Mouse (Mus musculus): Measurements from ENCODE around the gene Cdk5. TPM values are rescaled to one million over a fixed set of nuclear protein-coding genes. Genes with fewer than 3 reads are reported as not detected.

Gene Cdk5
- polyA plus RNA-seq, 1 experiment from 2014 or later, result 32.0 TPM

- Histone ChIP-seq H3K9me3 (replicated peaks) (no peaks in the 10 kb centered on the region), H3K4me3 (peak overlapping the region; percentile 54), H3K4me2 (peak overlapping the region; percentile 63), H3K36me3 (peaks cover 2% of the 10 kb centered on the region; the same call in 1 of the 2 replicates), H3K4me1 (replicated peaks) (peaks cover 21% of the 10 kb centered on the region), H3K9ac (peak overlapping the region; percentile 56), H3K27ac (ENCODE audit: poor library complexity, severe bottlenecking) (peak overlapping the region; percentile 79), H3K27me3 (replicated peaks) (no peaks in the 10 kb centered on the region)
- 2% methylated on average over 36 of the region's 36 CpGs for WGBS
- peak; percentile 96 for ATAC-seq (ENCODE audit: insufficient number of reproducible peaks, low FRiP score)
Measured at GRCm38 (mm10) chr5:24394165-24394894, 29.0 kb downstream of the Cdk5 start.

DNA sequence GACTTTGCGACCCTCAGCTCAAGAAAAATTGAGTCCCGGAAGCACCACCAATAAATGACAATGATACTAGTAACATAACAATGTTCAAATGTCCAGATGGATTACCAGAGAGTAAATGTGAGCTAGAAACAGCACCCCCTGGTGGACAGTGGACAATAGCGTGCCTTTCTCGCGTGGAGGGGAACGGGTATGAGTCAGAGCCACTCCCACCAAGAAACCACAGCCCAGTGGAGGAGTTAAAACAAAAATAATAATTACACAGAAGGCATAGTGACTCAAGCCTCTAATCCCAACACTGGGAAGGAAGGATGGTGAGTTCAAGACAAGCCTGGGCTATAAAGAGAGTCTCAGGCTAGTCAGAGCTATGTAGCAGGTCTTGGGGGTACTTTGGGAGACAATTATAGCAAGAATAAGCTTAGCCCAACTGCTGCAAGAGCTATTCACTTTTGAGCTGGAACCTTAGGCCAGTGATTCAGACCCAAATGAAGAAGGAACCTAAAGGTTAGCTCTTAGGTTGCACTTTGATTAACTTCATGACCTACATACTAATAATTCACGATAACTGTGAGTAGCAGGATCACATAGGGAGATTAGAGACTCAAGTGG, 29.8 kb downstream of the Cdk5 start, which contains the start of gene Abcb8:
Abcb8 (plus strand) TSS at position 272 of the 606 bp plus-strand sequence.
- peaks cover 2% of the 10 kb centered on the region; the same call in 1 of the 2 replicates for H3K36me3 ChIP-seq
- peak within 1 kb of the TSS; percentile 54 for H3K4me3 ChIP-seq
- 21% methylated on average over 7 of the region's 7 CpGs for WGBS
- H3K4me2 ChIP-seq, result peak within 1 kb of the TSS; percentile 63
- ATAC-seq (ENCODE audit: insufficient number of reproducible peaks, low FRiP score), result no peak
- peaks cover 27% of the 10 kb centered on the region for H3K4me1 ChIP-seq (replicated peaks)
- H3K27ac ChIP-seq (ENCODE audit: poor library complexity, severe bottlenecking), result peak within 1 kb of the TSS; percentile 79
- H3K9ac ChIP-seq, result peak within 1 kb of the TSS; percentile 56
- H3K9me3 ChIP-seq (replicated peaks), result no peaks in the 10 kb centered on the region
- H3K27me3 ChIP-seq (replicated peaks), result no peaks in the 10 kb centered on the region

DNA sequence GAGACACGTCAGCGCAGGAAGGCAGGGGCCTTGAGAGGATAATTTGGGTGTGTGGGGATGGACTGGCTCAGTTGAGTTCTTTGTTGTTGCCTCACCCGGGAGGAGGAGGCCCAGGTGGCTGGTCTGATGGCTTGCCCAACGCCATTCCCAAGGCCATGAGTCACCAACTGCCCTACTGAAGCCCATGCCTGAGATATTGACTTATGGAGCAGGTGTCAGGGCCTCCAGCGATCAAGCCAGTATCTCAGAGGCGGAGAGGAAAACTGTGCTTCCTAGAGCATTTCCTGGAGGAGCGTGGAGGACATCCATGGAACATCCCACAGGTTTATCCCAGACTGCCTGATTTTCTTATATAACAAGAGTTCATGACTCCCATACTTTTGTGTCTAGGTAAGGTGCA, 30.6 kb downstream of the Cdk5 start:
- no peaks in the 10 kb centered on the region for H3K27me3 ChIP-seq (replicated peaks)
- no peak overlapping the region for H3K9ac ChIP-seq
- no peak for ATAC-seq (ENCODE audit: insufficient number of reproducible peaks, low FRiP score)
- H3K36me3 ChIP-seq, result 0 out of 2 replicates have a peak, but pooled peaks cover 2% of the 10 kb centered on the region
- WGBS, result 64% methylated on average over 7 of the region's 7 CpGs
- H3K27ac ChIP-seq (ENCODE audit: poor library complexity, severe bottlenecking), result no peak overlapping the region
- H3K9me3 ChIP-seq (replicated peaks), result no peaks in the 10 kb centered on the region
- H3K4me1 ChIP-seq (replicated peaks), result peaks cover 33% of the 10 kb centered on the region
- no peak overlapping the region for H3K4me2 ChIP-seq
- no peak overlapping the region for H3K4me3 ChIP-seq

DNA sequence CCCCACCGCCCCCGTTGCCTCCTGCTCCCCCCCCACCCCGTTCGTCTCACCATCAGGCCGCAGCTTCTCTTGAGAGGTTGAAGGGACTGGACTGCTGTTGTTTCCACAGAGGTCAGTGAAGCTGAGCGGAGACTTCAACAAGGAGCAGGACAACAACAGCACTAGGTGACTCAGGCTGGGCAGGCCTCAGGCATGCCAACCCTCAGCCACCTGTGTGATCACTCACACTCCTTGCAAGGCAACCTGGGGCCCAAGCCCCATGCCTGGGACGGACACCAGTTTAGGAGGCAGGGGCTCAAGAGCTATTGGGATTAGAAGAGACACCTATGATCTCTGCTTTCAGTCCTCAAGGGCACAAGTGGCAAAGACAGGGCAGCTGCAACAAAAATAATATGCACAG, 31.5 kb downstream of the Cdk5 start, which contains the start of gene Atg9b:
Atg9b (minus strand) TSS at position 280 of the 400 bp plus-strand sequence.
- Histone ChIP-seq H3K9me3 (replicated peaks) (no peaks in the 10 kb centered on the region), H3K4me2 (no peak within 1 kb of the TSS), H3K36me3 (0 out of 2 replicates have a peak, but pooled peaks cover 2% of the 10 kb centered on the region), H3K27ac (ENCODE audit: poor library complexity, severe bottlenecking) (no peak within 1 kb of the TSS), H3K9ac (no peak within 1 kb of the TSS), H3K4me1 (replicated peaks) (peaks cover 41% of the 10 kb centered on the region), H3K27me3 (replicated peaks) (peaks cover 3% of the 10 kb centered on the region; the same call in 1 of the 2 replicates), H3K4me3 (no peak within 1 kb of the TSS)
- 77% methylated on average over 7 of the region's 7 CpGs for WGBS
- ATAC-seq (ENCODE audit: insufficient number of reproducible peaks, low FRiP score), result no peak

DNA sequence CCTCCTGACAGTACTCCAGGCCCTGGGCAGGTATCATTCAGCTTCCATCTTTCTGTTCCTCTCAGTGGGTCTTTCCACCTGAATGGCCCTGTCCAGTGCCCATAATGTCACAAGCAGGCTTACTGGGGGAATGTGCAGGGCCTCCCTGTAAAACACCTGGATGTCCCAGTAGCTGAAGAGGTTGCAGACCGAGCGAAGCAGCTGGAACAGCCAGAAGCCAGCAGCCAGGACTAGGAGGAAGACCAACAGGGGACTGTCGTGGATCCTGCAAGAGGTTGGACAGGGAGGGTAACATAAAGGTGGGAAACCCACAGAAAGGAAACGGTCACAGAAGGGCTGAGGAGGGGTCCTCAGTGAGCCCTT, 33.7 kb downstream of the Cdk5 start:
- 67% methylated on average over 4 of the region's 4 CpGs for WGBS
- no peaks in the 10 kb centered on the region for H3K9me3 ChIP-seq (replicated peaks)
- ATAC-seq (ENCODE audit: insufficient number of reproducible peaks, low FRiP score), result no peak

DNA sequence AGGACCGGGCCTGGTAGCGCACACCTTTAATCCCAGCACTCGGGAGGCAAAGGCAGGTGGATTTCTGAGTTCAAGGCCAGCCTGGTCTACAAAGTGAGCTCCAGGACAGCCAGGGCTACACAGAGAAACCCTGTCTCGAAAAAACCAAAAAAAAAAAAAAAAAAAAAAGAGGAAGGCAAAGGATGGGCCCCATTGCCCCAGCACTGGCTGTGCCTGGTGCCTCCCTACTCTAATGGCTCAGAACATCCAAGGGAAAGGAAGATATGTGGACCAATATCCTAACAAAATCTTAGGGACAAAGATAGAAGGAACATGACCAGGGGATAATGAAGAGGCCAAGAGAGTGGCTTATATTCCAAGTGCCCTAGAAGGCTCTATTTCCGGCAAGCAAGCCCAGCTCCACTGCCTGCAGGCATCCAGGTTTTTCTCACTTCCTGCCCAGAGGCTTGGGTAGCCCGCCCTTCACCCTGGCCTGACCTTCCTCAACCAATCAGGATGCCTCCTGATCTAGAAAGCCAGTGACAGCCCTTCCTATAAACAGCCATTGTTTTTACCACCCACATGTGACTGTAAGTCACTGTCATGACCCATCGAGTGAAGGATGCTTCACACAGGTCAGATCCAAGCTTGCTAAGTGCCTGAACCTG, 34.2 kb downstream of the Cdk5 start:
- peak overlapping the region; percentile 89; the same call in 1 of the 2 replicates for H3K4me2 ChIP-seq
- H3K36me3 ChIP-seq, result no peaks in the 10 kb centered on the region
- 48% methylated on average over 7 of the region's 7 CpGs for WGBS
- H3K9ac ChIP-seq, result no peak overlapping the region
- no peak for ATAC-seq (ENCODE audit: insufficient number of reproducible peaks, low FRiP score)
- no peak overlapping the region for H3K4me3 ChIP-seq
- no peaks in the 10 kb centered on the region for H3K9me3 ChIP-seq (replicated peaks)
- peaks cover 52% of the 10 kb centered on the region for H3K4me1 ChIP-seq (replicated peaks)
- H3K27me3 ChIP-seq (replicated peaks), result peaks cover 18% of the 10 kb centered on the region
- H3K27ac ChIP-seq (ENCODE audit: poor library complexity, severe bottlenecking), result no peak overlapping the region

More for the DNA sequence above, 33.7 kb downstream of the Cdk5 start:
- no peak overlapping the region for H3K9ac ChIP-seq
- H3K4me1 ChIP-seq (replicated peaks), result peaks cover 48% of the 10 kb centered on the region
- H3K4me2 ChIP-seq, result no peak overlapping the region
- no peaks in the 10 kb centered on the region for H3K36me3 ChIP-seq
- peaks cover 18% of the 10 kb centered on the region for H3K27me3 ChIP-seq (replicated peaks)
- no peak overlapping the region for H3K4me3 ChIP-seq
- no peak overlapping the region for H3K27ac ChIP-seq (ENCODE audit: poor library complexity, severe bottlenecking)

- Histone ChIP-seq H3K4me3 (peak overlapping the region; percentile 50), H3K9me3 (replicated peaks) (no peaks in the 10 kb centered on the region), H3K4me1 (replicated peaks) (peaks cover 53% of the 10 kb centered on the region), H3K36me3 (no peaks in the 10 kb centered on the region), H3K27ac (ENCODE audit: poor library complexity, severe bottlenecking) (peak overlapping the region; percentile 6), H3K4me2 (peak overlapping the region; percentile 89), H3K27me3 (replicated peaks) (peaks cover 18% of the 10 kb centered on the region), H3K9ac (peak overlapping the region; percentile 70)
- WGBS, result 22% methylated on average over 26 of the region's 26 CpGs
- no peak for ATAC-seq (ENCODE audit: insufficient number of reproducible peaks, low FRiP score)
Measured at GRCm38 (mm10) chr5:24388246-24388915, 34.9 kb downstream of the Cdk5 start.

DNA sequence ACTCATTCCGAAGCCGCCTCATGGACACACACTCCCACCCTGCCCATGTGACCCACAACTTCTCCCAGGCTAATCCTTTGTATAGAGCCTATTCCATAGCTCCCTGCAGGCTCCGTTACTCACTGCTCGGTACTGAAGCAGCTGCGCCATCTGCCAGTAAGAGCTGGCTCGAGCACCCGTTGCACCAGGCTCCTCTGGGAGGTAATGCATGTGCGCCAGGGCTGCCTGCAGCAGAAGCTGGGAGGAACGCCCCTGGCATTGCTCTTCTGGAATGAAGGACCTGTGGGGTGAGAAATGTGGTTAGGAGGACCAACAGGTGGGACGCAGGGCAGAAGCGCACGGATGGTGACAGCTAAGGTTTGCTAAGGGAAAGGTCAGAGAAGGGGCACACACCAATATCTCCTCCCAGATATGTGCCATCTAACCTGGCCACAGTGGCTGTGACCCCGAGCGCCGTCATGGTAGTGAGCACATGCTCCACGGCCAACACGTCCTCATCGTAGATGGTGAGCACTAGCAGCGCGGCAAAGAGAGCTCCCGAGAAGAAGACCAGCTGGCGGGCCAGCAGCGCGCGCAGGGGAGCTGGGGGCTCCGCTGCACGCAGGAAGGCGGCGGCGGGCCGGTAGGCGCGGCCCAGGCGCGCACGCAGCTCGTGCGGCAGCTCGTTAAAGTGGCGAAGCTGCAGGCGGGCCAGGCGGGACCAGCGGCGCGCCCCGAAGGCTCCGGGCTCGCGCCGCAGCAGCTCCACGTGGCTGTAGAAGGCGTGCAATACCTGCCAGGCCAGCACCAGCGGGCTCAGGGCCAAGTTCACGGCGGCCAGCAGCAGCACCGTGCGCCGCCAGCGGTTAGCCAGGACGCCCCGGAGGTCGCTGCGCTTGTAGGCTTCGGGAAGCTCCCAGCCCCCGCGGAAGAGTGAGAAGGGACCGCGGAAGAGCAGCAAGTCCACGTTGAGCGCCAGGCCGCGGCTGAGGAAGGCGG, 35.8 kb downstream of the Cdk5 start:
- Histone ChIP-seq H3K36me3 (no peaks in the 10 kb centered on the region), H3K9me3 (replicated peaks) (no peaks in the 10 kb centered on the region), H3K4me2 (peak overlapping the region; percentile 89), H3K9ac (peak overlapping the region; percentile 70), H3K27me3 (replicated peaks) (peaks cover 18% of the 10 kb centered on the region), H3K4me3 (peak overlapping the region; percentile 50), H3K4me1 (replicated peaks) (peaks cover 59% of the 10 kb centered on the region), H3K27ac (ENCODE audit: poor library complexity, severe bottlenecking) (peak overlapping the region; percentile 6)
- ATAC-seq (ENCODE audit: insufficient number of reproducible peaks, low FRiP score), result peak; percentile 24; the same call in 1 of the 2 replicates
- WGBS, result under 1% methylated on average over 73 of the region's 73 CpGs

GRCm38 (mm10) chr5:24385887-24386550, 37.3 kb downstream of the Cdk5 start:
- Histone ChIP-seq H3K27ac (ENCODE audit: poor library complexity, severe bottlenecking) (peak overlapping the region; percentile 6; the same call in 1 of the 2 replicates), H3K9me3 (replicated peaks) (no peaks in the 10 kb centered on the region), H3K9ac (no peak overlapping the region), H3K4me3 (no peak overlapping the region), H3K4me2 (0 out of 2 replicates have a peak overlapping the region, but pooled peaks have one; percentile 2), H3K27me3 (replicated peaks) (peaks cover 18% of the 10 kb centered on the region), H3K36me3 (no peaks in the 10 kb centered on the region), H3K4me1 (replicated peaks) (peaks cover 62% of the 10 kb centered on the region)
- WGBS, result 72% methylated on average over 10 of the region's 10 CpGs
- ATAC-seq (ENCODE audit: insufficient number of reproducible peaks, low FRiP score), result no peak
